Mouse (Mus musculus): ENCODE data around the gene Yju2. TPM values are rescaled to one million over a fixed set of nuclear protein-coding genes. Genes with fewer than 3 reads are reported as not detected.

Gene Yju2
- total RNA-seq, 2 experiments from 2014 or later, result 9.3 to 10.3 TPM

Other genes starting within 250 kb of the Yju2 start
- 1 to 10 TPM; 1.5 to 2.0 TPM for gene Pot1b, start 246.5 kb upstream of the Yju2 start, total RNA-seq (2021)
- gene Adgre4, start 209.1 kb upstream of the Yju2 start, total RNA-seq (2021), result under 1 TPM; 0.09 to 0.12 TPM
- 1 to 10 TPM; 3.3 to 4.0 TPM for gene Zfp119a, start 80.2 kb upstream of the Yju2 start, total RNA-seq (2021)
- gene Zfp959, start 67.0 kb upstream of the Yju2 start, total RNA-seq (2021), result 1 to 10 TPM; 3.1 to 3.6 TPM
- 1 to 10 TPM; 3.1 to 3.7 TPM for gene Zfp119b, start 9.6 kb upstream of the Yju2 start, total RNA-seq (2021)
- gene Ebi3, start 6.5 kb upstream of the Yju2 start, total RNA-seq (2021), result under 1 TPM; 0.33 to 0.47 TPM
- under 1 TPM; 0.31 to 0.62 TPM for gene Shd, start 11.4 kb downstream of the Yju2 start, total RNA-seq (2021)
- gene Fsd1, start 27.4 kb downstream of the Yju2 start, total RNA-seq (2021), result under 1 TPM in 1 of 2 experiments, not detected in 1; 0.55 TPM
- 1 to 10 TPM; 3.9 to 4.4 TPM for gene Stap2, start 46.5 kb downstream of the Yju2 start, total RNA-seq (2021)
- 10 to 100 TPM; 32.8 to 38.4 TPM for gene Mpnd, start 46.6 kb downstream of the Yju2 start, total RNA-seq (2021)
- 10 to 100 TPM; 18.3 to 20.4 TPM for gene Sh3gl1, start 77.5 kb downstream of the Yju2 start, total RNA-seq (2021)
- gene Chaf1a, start 81.3 kb downstream of the Yju2 start, total RNA-seq (2021), result 1 to 10 TPM; 1.8 to 2.3 TPM
- gene Ubxn6, start 115.9 kb downstream of the Yju2 start, total RNA-seq (2021), result 10 to 100 TPM; 38.3 to 38.9 TPM
- gene Hdgfl2, start 120.5 kb downstream of the Yju2 start, total RNA-seq (2021), result 10 to 100 TPM; 27.7 TPM
- 100 to 1,000 TPM; 127 to 310 TPM for gene Plin4, start 150.7 kb downstream of the Yju2 start, total RNA-seq (2021)
- 10 to 100 TPM; 17.6 to 48.3 TPM for gene Plin5, start 158.5 kb downstream of the Yju2 start, total RNA-seq (2021)
- gene Lrg1, start 162.9 kb downstream of the Yju2 start, total RNA-seq (2021), result 1 to 10 TPM; 2.9 to 5.6 TPM
- 10 to 100 TPM in 1 of 2 experiments, 1 to 10 TPM in 1; 9.8 to 12.1 TPM for gene Sema6b, start 181.2 kb downstream of the Yju2 start, total RNA-seq (2021)
- gene Tnfaip8l1, start 203.4 kb downstream of the Yju2 start, total RNA-seq (2021), result 1 to 10 TPM; 3.5 TPM
- gene Mydgf, start 224.8 kb downstream of the Yju2 start, total RNA-seq (2021), result 10 to 100 TPM; 23.4 to 26.4 TPM

All from gastrocnemius, postnatal 14 days (tissue).